ENCODE assay signal across 8 mouse cellular contexts in genomic region chr12:104824907-104825267, GRCm38 (mm10). TPM values are rescaled to one million over a fixed set of nuclear protein-coding genes. Genes with fewer than 3 reads are reported as not detected.
DNase-seq lines count a peak whose midpoint lies in the region; ATAC-seq and TF ChIP-seq lines count a peak whose summit lies in the region.
"Had no signal": no experiment of that assay in that cellular context is flagged by ENCODE, and none has a peak within 500 bp of the region (broad histone marks: within the 10 kb centered on the region; RNA-seq: fewer than 3 reads in every experiment).

No protein-coding gene starts in this region.

- no peaks in the 10 kb centered on the region for H3K9me3 ChIP-seq in heart, embryonic 15.5 days (replicated peaks)
- H3K9me3 ChIP-seq in stomach, embryonic 15.5 days = no peaks in the 10 kb centered on the region
- H3K9me3 ChIP-seq in stomach, postnatal 0 days (ENCODE audit: control insufficient read depth, low read length) = no peaks in the 10 kb centered on the region
- no peaks in the 10 kb centered on the region for H3K9me3 ChIP-seq in intestine, postnatal 0 days (ENCODE audit: control insufficient read depth)
- H3K9me3 ChIP-seq in kidney, embryonic 15.5 days (replicated peaks) = no peaks in the 10 kb centered on the region

- no peak for DNase-seq in heart, postnatal 25 days (ENCODE audit: low spot score)
- no peak for DNase-seq in stomach, postnatal 0 days (ENCODE audit: low spot score)
- no peak for DNase-seq in urinary bladder, postnatal 14 days (ENCODE audit: low spot score)
- DNase-seq: spleen, adult 18-20 months had no signal

- WGBS in heart, embryonic 15.5 days = 24% methylated on average over 6 of the region's 6 CpGs
- 34% methylated on average over 6 of the region's 6 CpGs for WGBS in stomach, embryonic 15.5 days
- 32% methylated on average over 6 of the region's 6 CpGs for WGBS in stomach, postnatal 0 days
- WGBS in intestine, postnatal 0 days = 19% methylated on average over 6 of the region's 6 CpGs
- 68% methylated on average over 6 of the region's 6 CpGs for WGBS in kidney, embryonic 15.5 days

- no peaks in the 10 kb centered on the region for H3K27me3 ChIP-seq in heart, embryonic 15.5 days
- H3K27me3 ChIP-seq in stomach, embryonic 15.5 days (replicated peaks) = no peaks in the 10 kb centered on the region
- no peaks in the 10 kb centered on the region for H3K27me3 ChIP-seq in stomach, postnatal 0 days (ENCODE audit: control insufficient read depth, insufficient read depth, low read length)
- no peaks in the 10 kb centered on the region for H3K27me3 ChIP-seq in intestine, postnatal 0 days (replicated peaks; ENCODE audit: control insufficient read depth, insufficient read depth, low read length)
- no peaks in the 10 kb centered on the region for H3K27me3 ChIP-seq in kidney, embryonic 15.5 days

- H3K4me1 ChIP-seq in heart, embryonic 15.5 days (replicated peaks) = peaks cover 40% of the 10 kb centered on the region
- peaks cover 23% of the 10 kb centered on the region for H3K4me1 ChIP-seq in stomach, embryonic 15.5 days
- H3K4me1 ChIP-seq in stomach, postnatal 0 days (replicated peaks; ENCODE audit: control insufficient read depth, insufficient read depth) = peaks cover 6% of the 10 kb centered on the region
- H3K4me1 ChIP-seq in intestine, postnatal 0 days (replicated peaks; ENCODE audit: control insufficient read depth, insufficient read depth, low read length) = 0 out of 2 replicates have a peak, but pooled peaks cover 13% of the 10 kb centered on the region
- peaks cover 65% of the 10 kb centered on the region for H3K4me1 ChIP-seq in kidney, embryonic 15.5 days

- no peak overlapping the region for H3K9ac ChIP-seq in heart, embryonic 15.5 days
- H3K9ac ChIP-seq in stomach, embryonic 15.5 days = no peak overlapping the region
- H3K9ac ChIP-seq in stomach, postnatal 0 days (ENCODE audit: low read length) = no peak overlapping the region
- no peak overlapping the region for H3K9ac ChIP-seq in intestine, postnatal 0 days (ENCODE audit: low read depth, low read length)
- H3K9ac ChIP-seq in kidney, embryonic 15.5 days = no peak overlapping the region

- no peaks in the 10 kb centered on the region for H3K36me3 ChIP-seq in heart, embryonic 15.5 days
- no peaks in the 10 kb centered on the region for H3K36me3 ChIP-seq in stomach, embryonic 15.5 days
- H3K36me3 ChIP-seq in stomach, postnatal 0 days (ENCODE audit: control insufficient read depth, insufficient read depth, low read length) = no peaks in the 10 kb centered on the region
- no peaks in the 10 kb centered on the region for H3K36me3 ChIP-seq in intestine, postnatal 0 days (ENCODE audit: control insufficient read depth, insufficient read depth)
- no peaks in the 10 kb centered on the region for H3K36me3 ChIP-seq in kidney, embryonic 15.5 days

- no peak for ATAC-seq in heart, embryonic 15.5 days (replicated peaks; ENCODE audit: insufficient number of reproducible peaks, insufficient read depth, low FRiP score, low read depth)
- ATAC-seq in stomach, embryonic 15.5 days (ENCODE audit: insufficient read depth, low FRiP score, low read depth) = peak; percentile 19; the same call in 1 of the 2 replicates
- ATAC-seq in stomach, postnatal 0 days (ENCODE audit: low FRiP score, low TSS enrichment) = no peak
- ATAC-seq in intestine, postnatal 0 days = no peak
- no peak for ATAC-seq in kidney, embryonic 15.5 days (replicated peaks; ENCODE audit: low FRiP score)

- intact Hi-C loops in heart, postnatal 25 days (cut with DNase I) = loop anchor here (5.0 kb wide), 2 partner anchors 58 to 207 kb away; partner anchors contain the start of gene Glrx5

- peak overlapping the region; percentile 72 for H3K27ac ChIP-seq in heart, embryonic 15.5 days
- H3K27ac ChIP-seq in stomach, embryonic 15.5 days = peak overlapping the region; percentile 35; the same call in 1 of the 2 replicates
- H3K27ac ChIP-seq in stomach, postnatal 0 days (replicated peaks) = no peak overlapping the region
- H3K27ac ChIP-seq in intestine, postnatal 0 days (ENCODE audit: low read depth, low read length) = no peak overlapping the region; the same call in 1 of the 2 replicates
- H3K27ac ChIP-seq in kidney, embryonic 15.5 days = no peak overlapping the region

- peak overlapping the region; percentile 39 for H3K4me2 ChIP-seq in heart, embryonic 15.5 days
- H3K4me2 ChIP-seq in stomach, embryonic 15.5 days = no peak overlapping the region
- H3K4me2 ChIP-seq in stomach, postnatal 0 days (replicated peaks; ENCODE audit: low read depth) = no peak overlapping the region
- peak overlapping the region; percentile 32 for H3K4me2 ChIP-seq in intestine, postnatal 0 days (replicated peaks; ENCODE audit: low read depth)
- H3K4me2 ChIP-seq in kidney, embryonic 15.5 days = no peak overlapping the region

- TF ChIP-seq EP300 in stomach, postnatal 0 days (optimal IDR thresholded peaks at IDR 0.05) = no peak

- TF ChIP-seq CTCF in stomach, postnatal 0 days (IDR thresholded peaks at IDR 0.05; ENCODE audit: low read depth) = no peak
- no peak for TF ChIP-seq CTCF in intestine, postnatal 0 days (IDR thresholded peaks at IDR 0.05; ENCODE audit: low read depth)

- no peak overlapping the region for H3K4me3 ChIP-seq in heart, embryonic 15.5 days
- no peak overlapping the region for H3K4me3 ChIP-seq in stomach, embryonic 15.5 days (replicated peaks)
- H3K4me3 ChIP-seq in stomach, postnatal 0 days (ENCODE audit: low read depth, low read length) = no peak overlapping the region
- H3K4me3 ChIP-seq in intestine, postnatal 0 days (ENCODE audit: low read depth, low read length) = no peak overlapping the region
- no peak overlapping the region for H3K4me3 ChIP-seq in kidney, embryonic 15.5 days (replicated peaks)

RNA-seq across cellular contexts. Expression of gene Clmn, which starts 40.0 kb away (rescaled TPM):
- polyA plus RNA-seq in heart, embryonic 15.5 days (2015; fragmentation: Nextera tagmentation; extraction: Ambion mirVana) = 0.54 and 1.2 TPM in 2 replicates
- total RNA-seq in heart, postnatal 25 days (2021) = 1 to 10 TPM; 2.8 to 3.5 TPM
- 4.2 and 4.5 TPM in 2 replicates for polyA plus RNA-seq in stomach, embryonic 15.5 days (2015; fragmentation: Nextera tagmentation; extraction: Ambion mirVana)
- 5.5 and 8.0 TPM in 2 replicates for polyA plus RNA-seq in stomach, postnatal 0 days (2015; fragmentation: Nextera tagmentation; extraction: Ambion mirVana)
- polyA plus RNA-seq in intestine, postnatal 0 days (2015; fragmentation: Nextera tagmentation; extraction: Ambion mirVana) = 8.8 and 9.3 TPM in 2 replicates
- polyA plus RNA-seq in kidney, embryonic 15.5 days (2015; fragmentation: Nextera tagmentation; extraction: Ambion mirVana) = 4.9 and 5.5 TPM in 2 replicates

Comparison
In these comparisons a context has a peak if more than half of its experiments do, and no peak if none do; other contexts are left out.
1. H3K27ac ChIP-seq: peak in heart, embryonic 15.5 days (single experiment) and stomach, embryonic 15.5 days (single experiment); none in stomach, postnatal 0 days (single experiment), intestine, postnatal 0 days (single experiment) and kidney, embryonic 15.5 days (single experiment).
2. H3K4me2 ChIP-seq: peak in heart, embryonic 15.5 days (single experiment) and intestine, postnatal 0 days (single experiment); none in stomach, embryonic 15.5 days (single experiment), stomach, postnatal 0 days (single experiment) and kidney, embryonic 15.5 days (single experiment).